Mouse (Mus musculus): ENCODE measurements around the gene Frmpd1.

DNA sequence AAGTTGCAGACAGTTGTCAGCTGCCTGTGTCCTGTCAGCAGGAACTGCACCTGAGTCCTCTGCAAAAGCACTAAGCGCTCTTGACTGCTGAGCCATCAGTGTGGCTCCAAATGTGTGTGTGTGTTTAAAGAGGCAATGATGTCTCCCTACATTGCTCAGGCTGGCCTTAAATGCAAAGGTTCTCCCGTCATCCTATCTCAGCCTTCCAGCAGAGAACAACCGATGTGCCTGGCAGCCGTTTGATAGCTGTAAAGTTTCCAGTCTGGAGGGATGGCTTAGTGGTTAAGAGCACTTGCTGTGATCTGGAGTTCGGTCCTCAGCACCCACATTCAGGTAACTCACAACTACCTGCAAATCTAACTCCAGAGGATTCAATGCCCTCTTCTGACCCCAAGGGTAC lies 56.7 kb downstream of the Frmpd1 start:
- TF ChIP-seq CTCF (IDR thresholded peaks at IDR 0.05; ENCODE audit: insufficient read depth, low read length) (no peak), POLR2A (IDR thresholded peaks at IDR 0.05; ENCODE audit: borderline replicate concordance, extremely low read depth, low read depth, low read length) (no peak)
